Mouse (Mus musculus) bone marrow macrophage, adult 2 months (primary cell): Measurements from ENCODE around the gene Efna3. TPM values are rescaled to one million over a fixed set of nuclear protein-coding genes. Genes with fewer than 3 reads are reported as not detected.

Source experiments
- H3K27ac ChIP-seq: 2 replicates; pipeline ENCODE4 v1.5.1; 2012; ENCODE audit warnings: low read depth, low read length; ENCODE audit not compliant: insufficient read depth
- H3K4me1 ChIP-seq: 2 replicates; pipeline ENCODE4 v1.6.1; 2012; ENCODE audit warnings: low read length; ENCODE audit not compliant: control insufficient read depth, insufficient read depth
- H3K4me3 ChIP-seq: 2 replicates; pipeline ENCODE4 v1.5.1; 2012; ENCODE audit warnings: mild to moderate bottlenecking, low read length, moderate library complexity; ENCODE audit not compliant: insufficient read depth
- CTCF ChIP-seq: IDR thresholded peaks from 2 replicates; pipeline ENCODE4 v1.5.1; 2012; ENCODE audit warnings: low read depth, mild to moderate bottlenecking, low read length, moderate library complexity
- POLR2A ChIP-seq: IDR thresholded peaks from 2 replicates; pipeline ENCODE4 v1.6.1; 2012; ENCODE audit warnings: mild to moderate bottlenecking, low read depth, low read length, borderline replicate concordance
- polyA plus RNA-seq: library from polyadenylated mRNA; stranded (reverse); fragments of >200 nt; gene quantifications from 2 replicates; pipeline ENCODE4 v1.2.4, GENCODE M21; 2012; ENCODE audit not compliant: missing spikeins, insufficient read depth, insufficient read length

The Efna3 gene
- polyA plus RNA-seq, 1 experiment: not detected

DNA sequence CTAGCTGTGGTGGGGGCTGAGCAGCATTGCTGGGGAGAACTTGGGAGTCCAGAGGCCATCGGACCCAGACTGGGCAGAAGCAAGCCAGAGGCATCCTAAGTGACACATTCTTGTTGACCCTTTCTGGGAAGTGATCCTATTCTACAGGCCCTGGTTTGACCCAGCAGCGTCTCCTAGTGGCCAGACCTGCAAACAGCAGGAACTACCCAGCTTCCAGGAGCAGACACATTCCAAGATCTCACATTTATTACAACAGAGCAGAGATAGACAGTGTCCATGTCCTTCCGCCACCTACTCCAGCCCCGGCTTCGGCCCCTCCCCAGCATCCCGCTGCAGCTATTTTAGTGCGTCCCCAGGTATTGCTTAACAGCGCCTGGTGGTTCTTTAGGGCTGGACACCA is 16.7 kb upstream of the Efna3 start:
- H3K27ac ChIP-seq: no peak overlapping the region
- H3K4me1 ChIP-seq: no peaks in the 10 kb centered on the region
- no peak for TF ChIP-seq POLR2A
- TF ChIP-seq CTCF: peak; percentile 99
- H3K4me3 ChIP-seq: no peak overlapping the region

DNA sequence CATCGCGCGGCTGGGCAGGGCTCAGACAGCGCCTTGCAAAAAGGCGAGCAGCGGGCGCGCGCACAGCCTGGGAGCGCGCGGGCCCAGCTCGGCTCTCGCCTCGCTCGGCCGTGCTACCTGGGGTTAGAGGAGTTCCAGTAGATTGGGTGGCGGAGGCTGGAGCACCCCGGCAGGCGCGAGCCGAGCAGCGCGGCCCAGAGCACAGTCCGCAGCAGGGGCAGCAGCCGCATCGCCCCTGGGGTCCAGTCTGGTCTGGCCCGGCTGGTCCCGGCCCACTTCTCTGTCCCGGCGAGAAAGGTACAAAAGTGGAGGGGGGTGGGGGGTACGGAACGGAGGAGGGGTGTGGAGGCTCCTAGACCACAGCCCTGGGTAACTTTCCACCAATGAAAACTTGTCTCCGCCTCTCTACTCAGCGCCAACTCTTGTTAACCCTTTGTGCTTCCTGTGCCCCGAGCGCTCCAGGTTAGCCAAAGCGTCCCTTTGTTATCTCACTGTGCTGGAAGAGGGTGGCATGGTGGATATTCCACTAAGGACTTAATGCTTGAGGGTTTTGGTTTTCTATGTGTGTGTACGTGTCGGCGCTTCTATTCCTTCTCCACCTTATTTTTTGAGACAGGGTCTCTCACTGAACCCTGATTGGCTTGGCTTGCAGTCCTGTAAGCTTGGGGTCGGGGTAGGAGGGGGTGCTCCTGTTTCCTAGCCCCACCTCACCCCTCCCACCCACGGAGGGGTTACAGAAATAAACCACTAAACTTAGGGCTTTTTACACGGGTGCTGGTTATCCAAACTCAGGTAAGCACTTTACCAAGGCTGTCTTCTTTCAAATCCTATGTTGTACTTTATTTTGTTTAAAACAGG is 15.2 kb upstream of the Efna3 start, which contains the start of gene Efna4:
Gene Efna4, minus strand, starts transcription at position 308 of the 858 bp plus-strand sequence.
- TF ChIP-seq POLR2A: no peak
- TF ChIP-seq CTCF: no peak
- H3K27ac ChIP-seq: no peak within 1 kb of the TSS
- H3K4me1 ChIP-seq: no peaks in the 10 kb centered on the region
- peak within 1 kb of the TSS; percentile 60 for H3K4me3 ChIP-seq

DNA sequence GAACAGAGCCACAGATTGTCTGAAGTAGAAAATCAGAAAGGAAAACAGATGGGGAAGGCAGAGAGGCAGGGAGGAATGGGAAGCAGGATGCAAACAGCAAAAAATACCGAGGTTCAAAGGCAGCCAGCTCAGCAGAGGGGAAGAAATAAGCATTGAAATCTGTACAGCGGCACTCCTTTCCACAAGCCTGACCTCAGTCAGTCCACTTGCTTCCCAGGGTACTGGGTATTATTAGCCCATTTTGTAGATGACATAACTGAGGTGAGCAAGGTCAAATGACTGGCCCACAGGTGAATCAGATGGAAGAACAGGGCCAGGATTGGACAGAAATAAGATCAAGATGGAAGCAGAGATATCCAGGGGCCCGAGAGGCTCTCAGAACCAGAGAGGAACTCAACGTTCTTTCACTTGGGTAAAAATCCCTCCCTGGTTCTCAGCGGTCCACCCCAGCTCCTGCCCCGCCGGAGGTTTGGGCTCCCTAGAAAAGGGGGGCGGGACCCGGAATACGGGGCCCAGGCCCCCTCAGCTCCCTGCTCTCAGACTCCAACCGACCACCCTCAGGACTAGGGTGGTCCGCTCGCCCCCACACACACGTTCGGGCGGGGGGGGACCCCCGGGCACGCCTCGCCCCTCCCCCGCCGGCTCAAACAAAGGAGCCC is 14.4 kb upstream of the Efna3 start:
- peak overlapping the region; percentile 60 for H3K4me3 ChIP-seq
- TF ChIP-seq POLR2A (no peak), CTCF (no peak)
- no peak overlapping the region for H3K27ac ChIP-seq
- no peaks in the 10 kb centered on the region for H3K4me1 ChIP-seq

DNA sequence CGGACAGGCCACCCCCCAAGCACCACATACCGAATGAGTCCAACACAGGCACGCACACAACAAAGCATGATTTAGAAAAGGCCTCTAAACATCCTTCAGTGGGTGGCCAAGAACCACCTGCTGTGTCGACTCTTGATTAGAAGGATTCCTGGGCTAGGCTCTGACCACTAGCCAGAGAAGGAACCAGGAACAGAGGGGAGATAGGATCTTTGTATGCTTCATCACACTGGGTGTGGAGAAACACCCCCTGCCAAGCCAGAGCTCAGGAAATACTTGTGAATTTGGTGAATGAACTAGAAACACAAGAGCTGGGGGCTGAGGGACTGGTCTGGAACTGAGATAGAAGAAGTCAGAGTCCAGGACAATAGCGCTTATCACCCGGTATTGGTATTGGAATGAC is 13.8 kb upstream of the Efna3 start:
- no peaks in the 10 kb centered on the region for H3K4me1 ChIP-seq
- H3K27ac ChIP-seq: no peak overlapping the region
- TF ChIP-seq POLR2A: no peak
- TF ChIP-seq CTCF: no peak
- no peak overlapping the region for H3K4me3 ChIP-seq

DNA sequence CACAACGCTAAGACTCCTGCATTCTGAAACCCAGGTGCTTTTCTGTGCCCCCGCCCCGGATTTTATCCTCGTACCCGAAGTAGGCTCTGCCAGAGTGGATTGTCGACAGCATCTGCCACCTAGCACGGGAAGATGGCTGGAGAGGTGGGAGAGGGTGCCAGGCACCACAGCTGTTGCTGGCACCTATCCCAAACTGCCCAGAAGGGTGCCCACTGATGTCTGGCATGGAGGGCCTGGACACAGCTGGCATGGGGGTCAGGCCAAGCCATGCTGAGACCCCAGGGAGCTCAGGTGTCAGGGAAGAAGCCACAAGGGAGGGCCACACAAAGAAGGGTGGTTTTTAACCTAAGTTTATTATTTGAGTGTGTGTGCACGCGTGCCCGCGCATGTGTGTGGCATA is 10.3 kb upstream of the Efna3 start:
- H3K4me3 ChIP-seq: no peak overlapping the region
- no peak overlapping the region for H3K27ac ChIP-seq
- TF ChIP-seq POLR2A (no peak), CTCF (no peak)
- H3K4me1 ChIP-seq: no peaks in the 10 kb centered on the region

DNA sequence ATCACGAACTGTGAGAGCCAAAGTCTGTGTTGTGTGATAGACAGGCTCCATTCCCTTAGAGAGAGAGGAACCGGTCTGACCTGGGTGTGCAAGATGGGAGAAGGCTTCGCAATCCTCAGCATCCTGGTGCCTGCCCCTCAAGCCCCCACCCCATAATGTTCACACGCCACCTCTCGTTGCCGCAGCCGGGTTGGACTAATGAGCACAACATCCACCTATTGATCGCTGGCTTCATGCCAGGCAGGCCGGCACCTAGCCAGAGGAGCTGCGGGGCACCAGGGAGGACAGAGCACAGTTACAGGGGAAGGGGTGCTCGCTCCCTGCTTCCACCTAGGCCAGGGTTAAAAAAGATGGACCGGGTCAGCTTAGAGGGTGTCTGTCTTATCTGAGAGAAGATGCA is 9.7 kb upstream of the Efna3 start:
- Histone ChIP-seq H3K4me1 (no peaks in the 10 kb centered on the region), H3K27ac (no peak overlapping the region), H3K4me3 (no peak overlapping the region)
- TF ChIP-seq POLR2A (no peak), CTCF (no peak)

DNA sequence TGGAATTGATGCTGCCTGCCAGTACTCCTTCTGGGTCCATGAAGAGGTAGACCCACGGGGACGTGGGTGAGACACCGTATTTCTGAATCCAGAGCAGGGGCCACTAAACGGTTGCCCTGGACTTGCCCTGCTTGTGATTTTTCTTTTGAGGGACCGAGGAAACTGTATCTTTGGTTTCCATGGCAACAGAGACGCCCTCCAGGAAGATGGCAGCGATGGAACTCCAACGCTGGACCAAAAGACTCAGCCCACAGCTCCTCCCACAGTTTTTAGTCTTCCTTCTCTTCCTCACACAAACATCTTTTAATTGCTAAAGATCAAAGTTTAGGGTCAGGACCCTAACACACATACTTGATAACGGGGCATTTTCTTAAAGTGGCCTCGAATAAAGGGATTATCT is 9.2 kb upstream of the Efna3 start:
- Histone ChIP-seq H3K27ac (no peak overlapping the region), H3K4me1 (no peaks in the 10 kb centered on the region), H3K4me3 (no peak overlapping the region)
- TF ChIP-seq CTCF: no peak
- no peak for TF ChIP-seq POLR2A

DNA sequence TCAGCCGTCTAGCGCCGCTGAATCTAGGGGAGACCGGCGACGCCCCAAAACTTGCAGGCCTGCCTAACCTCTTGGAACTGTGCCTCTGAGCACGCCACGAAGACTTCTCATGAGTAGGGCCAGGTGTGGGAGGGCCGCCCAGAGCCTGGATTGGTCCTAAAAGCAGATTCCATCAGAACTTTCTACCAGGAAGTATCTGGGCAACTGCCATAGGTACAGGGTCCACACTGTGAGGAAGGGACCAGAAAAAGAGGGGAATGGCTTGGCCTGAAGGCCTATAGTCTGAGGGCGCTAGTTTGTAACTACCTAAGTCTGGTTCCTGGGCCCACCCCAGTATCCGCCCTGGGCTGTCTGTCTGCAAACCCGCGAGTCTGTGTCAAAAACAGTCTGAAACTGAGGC is 8.8 kb upstream of the Efna3 start:
- no peaks in the 10 kb centered on the region for H3K4me1 ChIP-seq
- no peak overlapping the region for H3K27ac ChIP-seq
- TF ChIP-seq CTCF: no peak
- no peak overlapping the region for H3K4me3 ChIP-seq

DNA sequence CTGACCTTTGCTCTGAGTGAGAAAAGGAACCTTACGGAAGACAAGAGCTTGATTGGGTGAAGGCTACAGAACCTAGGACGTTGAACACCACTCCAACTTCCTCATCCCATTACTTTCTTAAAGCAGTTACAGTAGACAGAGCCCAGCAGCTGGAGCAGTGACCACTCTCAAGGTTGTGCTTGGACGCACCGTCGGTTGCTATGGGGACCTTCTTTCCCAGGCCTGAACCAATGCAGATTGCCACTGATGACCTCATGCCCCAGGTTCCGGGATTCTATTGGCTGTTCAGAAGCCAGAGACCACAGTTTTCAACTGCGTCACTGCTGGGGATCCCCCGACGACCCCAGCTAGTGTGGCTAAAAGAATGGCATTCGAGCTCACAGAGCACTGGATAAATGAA is 8.2 kb upstream of the Efna3 start:
- TF ChIP-seq POLR2A: no peak
- no peak for TF ChIP-seq CTCF
- Histone ChIP-seq H3K27ac (no peak overlapping the region), H3K4me1 (no peaks in the 10 kb centered on the region), H3K4me3 (no peak overlapping the region)

DNA sequence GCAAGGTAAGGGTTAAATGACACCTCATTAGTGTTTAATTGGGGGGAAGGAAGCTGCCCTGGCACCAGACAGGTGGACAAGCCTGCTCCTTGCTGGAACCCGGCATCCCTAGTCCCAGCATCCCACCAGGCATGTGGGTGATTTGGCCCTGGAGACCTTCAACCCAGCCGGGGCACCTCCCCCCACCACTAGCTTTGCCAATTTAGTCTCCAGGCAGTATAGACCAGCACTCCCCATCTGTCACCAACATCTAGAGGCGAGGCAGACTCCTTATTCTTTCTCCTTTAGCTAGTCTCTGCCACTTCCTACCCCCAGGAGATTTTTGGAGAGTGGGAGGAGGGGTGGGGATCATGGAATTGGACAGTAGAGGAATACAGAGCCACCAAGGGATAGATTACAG is 7.6 kb upstream of the Efna3 start:
- H3K4me3 ChIP-seq: no peak overlapping the region
- TF ChIP-seq CTCF (no peak), POLR2A (no peak)
- no peaks in the 10 kb centered on the region for H3K4me1 ChIP-seq
- H3K27ac ChIP-seq: no peak overlapping the region

DNA sequence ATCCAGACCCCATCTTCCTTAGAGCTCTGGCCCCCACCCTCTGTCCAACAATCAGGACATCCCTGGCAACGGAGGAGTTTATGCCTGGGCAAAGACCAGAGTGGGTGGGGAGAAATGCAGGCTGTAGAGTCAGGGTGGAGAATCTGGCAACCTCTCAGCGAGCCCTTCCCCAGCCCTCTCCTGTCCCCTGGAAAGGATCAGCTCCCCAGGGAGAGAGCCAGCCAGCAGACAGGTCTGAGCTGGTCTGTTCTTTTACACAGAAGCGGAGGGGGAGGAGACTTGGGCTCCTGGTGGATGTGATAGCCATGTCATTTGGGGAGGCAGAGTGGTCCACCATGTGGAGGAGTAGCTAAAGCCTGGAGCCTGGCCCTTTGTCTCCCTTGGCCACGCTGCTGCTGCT is 5.9 kb upstream of the Efna3 start:
- Histone ChIP-seq H3K4me1 (no peaks in the 10 kb centered on the region), H3K27ac (no peak overlapping the region), H3K4me3 (no peak overlapping the region)
- TF ChIP-seq CTCF (0 out of 2 replicates have a peak, but pooled peaks have one; percentile 6), POLR2A (no peak)
